Mouse (Mus musculus): ENCODE measurements around the gene Spata46.

DNA sequence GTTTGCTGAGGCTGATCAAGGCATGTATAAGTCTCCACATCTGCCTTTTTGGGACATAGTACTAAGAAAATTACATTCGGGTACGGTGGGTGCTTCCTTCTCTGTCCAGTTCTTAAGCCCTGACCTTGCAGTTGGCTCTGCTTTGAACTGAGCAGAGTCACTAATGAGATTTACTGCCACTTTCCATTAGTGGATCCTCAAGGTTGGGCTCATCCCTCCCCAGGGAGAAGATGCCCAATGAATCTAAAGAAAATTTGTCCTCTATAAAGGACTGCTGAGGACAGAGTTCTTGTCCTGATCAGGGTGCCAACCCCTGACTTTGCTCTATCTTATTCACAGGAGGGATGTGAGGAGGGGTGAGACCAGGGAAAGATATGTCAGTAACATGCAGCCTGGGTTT, 13.4 kb downstream of the Spata46 start:
- no peak for TF ChIP-seq CTCF (IDR thresholded peaks at IDR 0.05)
- TF ChIP-seq EP300 (IDR thresholded peaks at IDR 0.05): no peak

Measured in lung, postnatal 0 days (tissue).